Mouse (Mus musculus): ENCODE results near the gene Mapk1ip1l. TPM values are rescaled to one million over a fixed set of nuclear protein-coding genes. Genes with fewer than 3 reads are reported as not detected.

Gene Mapk1ip1l
- polyA plus RNA-seq (2016; fragmentation: Nextera tagmentation; extraction: Ambion mirVana): 135 and 137 TPM in 2 replicates

GRCm38 (mm10) chr14:47297785-47298407 lies at the start of gene Mapk1ip1l:
Mapk1ip1l (plus strand) TSS chr14:47298266.
- H3K27me3 ChIP-seq (replicated peaks; ENCODE audit: low read depth, poor library complexity, severe bottlenecking): no peaks in the 10 kb centered on the region
- peaks cover 23% of the 10 kb centered on the region for H3K4me1 ChIP-seq
- 1% methylated on average over 34 of the region's 34 CpGs for WGBS
- H3K36me3 ChIP-seq (replicated peaks): peaks cover 30% of the 10 kb centered on the region
- H3K27ac ChIP-seq (replicated peaks): peak within 1 kb of the TSS; percentile 99
- H3K4me3 ChIP-seq: peak within 1 kb of the TSS; percentile 75
- H3K9me3 ChIP-seq: no peaks in the 10 kb centered on the region
- peak; percentile 95 for DNase-seq (ENCODE audit: low spot score)

- WGBS: 89% methylated on average over 6 of the region's 6 CpGs
- Histone ChIP-seq H3K36me3 (replicated peaks) (peaks cover 98% of the 10 kb centered on the region), H3K4me3 (no peak overlapping the region), H3K27me3 (replicated peaks; ENCODE audit: low read depth, poor library complexity, severe bottlenecking) (no peaks in the 10 kb centered on the region), H3K9me3 (no peaks in the 10 kb centered on the region), H3K27ac (replicated peaks) (no peak overlapping the region), H3K4me1 (no peaks in the 10 kb centered on the region)
- no peak for DNase-seq (ENCODE audit: low spot score)
Observed at GRCm38 (mm10) chr14:47249839-47250238, 48.2 kb upstream of the Mapk1ip1l start.

GRCm38 (mm10) chr14:47264866-47265265 lies 33.2 kb upstream of the Mapk1ip1l start:
- H3K4me3 ChIP-seq: no peak overlapping the region
- H3K27ac ChIP-seq (replicated peaks): no peak overlapping the region
- H3K9me3 ChIP-seq: no peaks in the 10 kb centered on the region
- H3K27me3 ChIP-seq (replicated peaks; ENCODE audit: low read depth, poor library complexity, severe bottlenecking): no peaks in the 10 kb centered on the region
- H3K4me1 ChIP-seq: no peaks in the 10 kb centered on the region
- H3K36me3 ChIP-seq (replicated peaks): peaks cover 90% of the 10 kb centered on the region
- 96% methylated on average over 3 of the region's 3 CpGs for WGBS
- no peak for DNase-seq (ENCODE audit: low spot score)

GRCm38 (mm10) chr14:47265829-47266228 lies 32.2 kb upstream of the Mapk1ip1l start:
- Histone ChIP-seq H3K27ac (replicated peaks) (no peak overlapping the region), H3K9me3 (no peaks in the 10 kb centered on the region), H3K27me3 (replicated peaks; ENCODE audit: low read depth, poor library complexity, severe bottlenecking) (no peaks in the 10 kb centered on the region), H3K36me3 (replicated peaks) (peaks cover 90% of the 10 kb centered on the region), H3K4me1 (no peaks in the 10 kb centered on the region), H3K4me3 (no peak overlapping the region)
- DNase-seq (ENCODE audit: low spot score): no peak
- WGBS: 96% methylated on average over 8 of the region's 8 CpGs

GRCm38 (mm10) chr14:47269056-47269455 lies 29.0 kb upstream of the Mapk1ip1l start:
- no peak for DNase-seq (ENCODE audit: low spot score)
- 97% methylated on average over 4 of the region's 4 CpGs for WGBS
- Histone ChIP-seq H3K4me3 (no peak overlapping the region), H3K36me3 (replicated peaks) (peaks cover 99% of the 10 kb centered on the region), H3K27ac (replicated peaks) (no peak overlapping the region), H3K9me3 (no peaks in the 10 kb centered on the region), H3K27me3 (replicated peaks; ENCODE audit: low read depth, poor library complexity, severe bottlenecking) (no peaks in the 10 kb centered on the region), H3K4me1 (no peaks in the 10 kb centered on the region)

GRCm38 (mm10) chr14:47269706-47270105 lies 28.4 kb upstream of the Mapk1ip1l start:
- Histone ChIP-seq H3K4me3 (no peak overlapping the region), H3K9me3 (no peaks in the 10 kb centered on the region), H3K36me3 (replicated peaks) (peaks cover 96% of the 10 kb centered on the region), H3K4me1 (peaks cover 5% of the 10 kb centered on the region), H3K27ac (replicated peaks) (no peak overlapping the region), H3K27me3 (replicated peaks; ENCODE audit: low read depth, poor library complexity, severe bottlenecking) (no peaks in the 10 kb centered on the region)
- DNase-seq (ENCODE audit: low spot score): no peak
- WGBS: 91% methylated on average over 2 of the region's 2 CpGs

DNA sequence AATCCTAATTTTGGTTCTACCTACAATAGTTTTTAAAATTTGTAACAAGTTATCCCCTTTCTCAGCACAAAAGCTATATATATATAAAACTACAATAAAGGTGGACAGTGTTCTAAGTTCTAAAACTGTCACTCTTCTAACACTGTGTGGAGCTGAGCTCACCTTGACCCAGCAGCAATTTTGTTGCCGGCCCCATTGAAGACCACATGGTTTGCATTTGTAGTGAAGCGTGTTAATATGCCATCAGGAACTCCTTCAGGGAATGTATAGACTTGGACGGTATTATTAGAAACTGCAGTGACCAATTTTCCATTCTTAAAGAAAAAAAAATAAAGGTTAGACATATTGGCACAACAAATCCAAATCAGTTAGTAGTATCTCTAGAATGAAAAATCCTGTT lies 24.3 kb upstream of the Mapk1ip1l start:
- Histone ChIP-seq H3K4me1 (peaks cover 29% of the 10 kb centered on the region), H3K27ac (replicated peaks) (no peak overlapping the region), H3K9me3 (no peaks in the 10 kb centered on the region), H3K4me3 (no peak overlapping the region), H3K36me3 (replicated peaks) (peaks cover 57% of the 10 kb centered on the region), H3K27me3 (replicated peaks; ENCODE audit: low read depth, poor library complexity, severe bottlenecking) (no peaks in the 10 kb centered on the region)
- DNase-seq (ENCODE audit: low spot score): no peak
- WGBS: 54% methylated on average over 3 of the region's 3 CpGs

GRCm38 (mm10) chr14:47275417-47275816 lies 22.6 kb upstream of the Mapk1ip1l start:
- DNase-seq (ENCODE audit: low spot score): peak; percentile 26
- Histone ChIP-seq H3K4me1 (peaks cover 29% of the 10 kb centered on the region), H3K36me3 (replicated peaks) (peaks cover 55% of the 10 kb centered on the region), H3K27ac (replicated peaks) (peak overlapping the region; percentile 99; the same call in 1 of the 2 replicates), H3K27me3 (replicated peaks; ENCODE audit: low read depth, poor library complexity, severe bottlenecking) (no peaks in the 10 kb centered on the region), H3K4me3 (peak overlapping the region; percentile 93), H3K9me3 (no peaks in the 10 kb centered on the region)
- WGBS: 36% methylated on average over 3 of the region's 3 CpGs

GRCm38 (mm10) chr14:47276036-47276603 lies 21.9 kb upstream of the Mapk1ip1l start:
- Histone ChIP-seq H3K27ac (replicated peaks) (peak overlapping the region; percentile 99), H3K9me3 (no peaks in the 10 kb centered on the region), H3K4me1 (peaks cover 29% of the 10 kb centered on the region), H3K4me3 (peak overlapping the region; percentile 93), H3K27me3 (replicated peaks; ENCODE audit: low read depth, poor library complexity, severe bottlenecking) (no peaks in the 10 kb centered on the region), H3K36me3 (replicated peaks) (peaks cover 48% of the 10 kb centered on the region)
- peak; percentile 15 for DNase-seq (ENCODE audit: low spot score)
- WGBS: 3% methylated on average over 22 of the region's 22 CpGs

GRCm38 (mm10) chr14:47276637-47277393 lies 21.3 kb upstream of the Mapk1ip1l start, which contains the start of the genes Wdhd1 and Socs4:
Wdhd1 (minus strand) TSS chr14:47276857.
Socs4 (plus strand) TSS chr14:47276931.
- WGBS: under 1% methylated on average over 77 of the region's 77 CpGs
- H3K9me3 ChIP-seq: no peaks in the 10 kb centered on the region
- peaks cover 43% of the 10 kb centered on the region for H3K36me3 ChIP-seq (replicated peaks)
- DNase-seq (ENCODE audit: low spot score): peak; percentile 97
- H3K4me1 ChIP-seq: peaks cover 29% of the 10 kb centered on the region
- peak within 1 kb of the TSS; percentile 93 for H3K4me3 ChIP-seq
- H3K27ac ChIP-seq (replicated peaks): peak within 1 kb of the TSS; percentile 99
- no peaks in the 10 kb centered on the region for H3K27me3 ChIP-seq (replicated peaks; ENCODE audit: low read depth, poor library complexity, severe bottlenecking)

DNA sequence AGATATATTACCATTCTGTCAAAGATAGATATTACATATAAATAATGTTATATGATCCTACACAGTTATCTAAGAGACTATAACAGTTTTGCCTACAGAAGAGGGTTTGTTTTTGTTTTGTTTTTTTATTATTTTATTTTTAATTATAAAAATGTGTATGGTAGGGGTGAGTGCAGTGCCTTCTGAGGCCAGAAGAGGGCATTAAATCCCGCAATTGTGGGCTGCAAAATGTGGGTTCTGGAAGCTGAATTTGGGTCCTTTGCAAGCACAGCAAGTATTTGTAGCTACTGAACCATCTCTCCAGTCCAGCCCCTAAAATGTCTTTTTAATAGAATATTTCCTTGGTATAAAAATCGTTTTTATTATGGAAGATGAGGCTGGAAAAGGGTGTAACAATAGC lies 19.0 kb upstream of the Mapk1ip1l start:
- 80% methylated on average over 2 of the region's 2 CpGs for WGBS
- Histone ChIP-seq H3K27ac (replicated peaks) (no peak overlapping the region), H3K27me3 (replicated peaks; ENCODE audit: low read depth, poor library complexity, severe bottlenecking) (no peaks in the 10 kb centered on the region), H3K9me3 (no peaks in the 10 kb centered on the region), H3K36me3 (replicated peaks) (peaks cover 21% of the 10 kb centered on the region), H3K4me1 (peaks cover 29% of the 10 kb centered on the region), H3K4me3 (no peak overlapping the region)
- no peak for DNase-seq (ENCODE audit: low spot score)

DNA sequence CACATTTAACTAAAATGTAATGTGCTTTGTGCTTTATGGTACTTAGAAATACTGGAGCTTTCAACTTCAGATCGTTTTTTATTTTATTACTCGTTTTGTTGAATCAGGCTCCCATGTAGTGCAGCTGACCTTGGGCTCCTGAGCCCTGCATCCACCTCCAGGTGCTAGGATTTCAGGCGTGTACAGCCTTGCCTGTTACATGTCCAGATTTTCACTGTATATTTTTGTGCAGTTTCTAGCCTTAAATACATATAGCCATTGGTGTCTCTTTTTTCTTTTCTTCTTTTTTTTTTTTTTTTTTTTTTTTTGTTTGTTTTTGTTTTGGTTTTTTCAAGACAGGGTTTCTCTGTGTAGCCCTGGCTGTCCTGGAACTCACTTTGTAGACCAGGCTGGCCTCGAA lies 16.5 kb upstream of the Mapk1ip1l start:
- no peaks in the 10 kb centered on the region for H3K27me3 ChIP-seq (replicated peaks; ENCODE audit: low read depth, poor library complexity, severe bottlenecking)
- no peak for DNase-seq (ENCODE audit: low spot score)
- WGBS: 91% methylated on average over 4 of the region's 4 CpGs
- no peak overlapping the region for H3K27ac ChIP-seq (replicated peaks)
- H3K4me1 ChIP-seq: peaks cover 10% of the 10 kb centered on the region
- no peaks in the 10 kb centered on the region for H3K9me3 ChIP-seq
- peaks cover 24% of the 10 kb centered on the region for H3K36me3 ChIP-seq (replicated peaks)
- H3K4me3 ChIP-seq: no peak overlapping the region
